Mouse (Mus musculus) kidney, embryonic 16.5 days (tissue): ENCODE results near the gene Unkl. TPM values are rescaled to one million over a fixed set of nuclear protein-coding genes. Genes with fewer than 3 reads are reported as not detected.

Source experiments
- ATAC-seq: fragments of 200-750 bp; cut with Nextera tagmentation; 2 replicates; pipeline ENCODE4 v1.8.0; 2017; ENCODE audit warnings: moderate TSS enrichment; ENCODE audit not compliant: low FRiP score, low TSS enrichment
- H3K27ac ChIP-seq: fragments of 300-500 bp; sonication (generic); 2 replicates; pipeline ENCODE4 v1.5.1; 2014; ENCODE audit warnings: low read length
- H3K27me3 ChIP-seq: fragments of 300-500 bp; sonication (generic); 2 replicates; pipeline ENCODE4 v1.6.1; 2014; ENCODE audit warnings: low read length, control low read depth, mixed read lengths; ENCODE audit not compliant: insufficient read depth
- H3K36me3 ChIP-seq: fragments of 300-500 bp; sonication (generic); 2 replicates; pipeline ENCODE4 v1.6.1; 2014; ENCODE audit warnings: low read length, control low read depth, mixed read lengths; ENCODE audit not compliant: insufficient read depth
- H3K4me1 ChIP-seq: fragments of 300-500 bp; sonication (generic); 2 replicates; pipeline ENCODE4 v1.6.1; 2014; ENCODE audit warnings: low read length, control low read depth, mixed read lengths; ENCODE audit not compliant: insufficient read depth
- H3K4me2 ChIP-seq: fragments of 300-500 bp; sonication (generic); replicated peaks from 2 replicates; pipeline ENCODE4 v1.6.1; 2014; ENCODE audit warnings: low read depth, low read length
- H3K4me3 ChIP-seq: fragments of 300-500 bp; sonication (generic); 2 replicates; pipeline ENCODE4 v1.5.1; 2014; ENCODE audit warnings: mild to moderate bottlenecking, low read length
- H3K9ac ChIP-seq: fragments of 300-500 bp; sonication (generic); replicated peaks from 2 replicates; pipeline ENCODE4 v1.6.1; 2014; ENCODE audit warnings: low read length
- H3K9me3 ChIP-seq: fragments of 300-500 bp; sonication (generic); 2 replicates; pipeline ENCODE4 v1.6.1; 2016; ENCODE audit warnings: low read length, control low read depth
- WGBS: fragments of 180-500 bp; shearing (Covaris S2); extraction: QIAGEN DNeasy Blood & Tissue Kit; methylation state at CpG from one replicate; pipeline ENCODE4 v1.1.7; 2014; 5-methylcytosine and 5-hydroxymethylcytosine counted together
- polyA plus RNA-seq: library from polyadenylated mRNA; unstranded; fragments of >200 nt; fragmentation: Nextera tagmentation; extraction: Ambion mirVana; gene quantifications from 2 replicates; pipeline ENCODE4 v1.2.1, GENCODE M21; 2015

Gene Unkl
- polyA plus RNA-seq, 1 experiment from 2014 or later, result 10.9 TPM

- Histone ChIP-seq H3K27me3 (peaks cover 19% of the 10 kb centered on the region), H3K4me1 (peaks cover 10% of the 10 kb centered on the region; the same call in 1 of the 2 replicates), H3K4me2 (no peak overlapping the region), H3K9ac (no peak overlapping the region), H3K9me3 (no peaks in the 10 kb centered on the region), H3K27ac (no peak overlapping the region), H3K4me3 (no peak overlapping the region), H3K36me3 (no peaks in the 10 kb centered on the region)
- 45% methylated on average over 3 of the region's 3 CpGs for WGBS
- no peak for ATAC-seq
Measured at GRCm38 (mm10) chr17:25252643-25253042, 64.4 kb downstream of the Unkl start.

GRCm38 (mm10) chr17:25253760-25254159 is 65.6 kb downstream of the Unkl start:
- Histone ChIP-seq H3K27ac (no peak overlapping the region), H3K4me3 (no peak overlapping the region), H3K4me2 (no peak overlapping the region), H3K9ac (no peak overlapping the region), H3K27me3 (peaks cover 19% of the 10 kb centered on the region), H3K9me3 (no peaks in the 10 kb centered on the region), H3K4me1 (peaks cover 14% of the 10 kb centered on the region; the same call in 1 of the 2 replicates), H3K36me3 (peaks cover 3% of the 10 kb centered on the region; the same call in 1 of the 2 replicates)
- no peak for ATAC-seq
- WGBS, result 40% methylated on average over 10 of the region's 10 CpGs

DNA sequence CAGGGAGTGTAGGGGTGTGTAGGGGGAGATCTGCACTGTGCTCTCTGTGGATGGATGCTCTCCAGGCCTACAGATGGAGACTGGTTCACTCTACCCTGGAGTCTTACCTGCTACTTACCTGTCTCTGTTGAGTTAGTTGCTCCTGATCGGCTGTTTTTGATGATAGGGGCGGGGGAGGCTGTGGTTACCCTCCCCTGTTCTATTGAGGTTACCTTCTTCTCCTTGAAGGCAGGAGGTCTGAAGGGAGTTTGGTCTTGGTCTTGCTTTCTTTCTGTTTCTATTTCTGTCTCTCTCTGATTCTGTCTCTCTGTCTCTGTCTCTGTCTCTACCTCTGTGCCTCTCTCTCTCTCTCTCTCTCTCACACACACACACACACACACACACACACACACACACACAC is 66.9 kb downstream of the Unkl start:
- Histone ChIP-seq H3K9me3 (no peaks in the 10 kb centered on the region), H3K4me2 (no peak overlapping the region), H3K4me3 (no peak overlapping the region), H3K27ac (no peak overlapping the region), H3K27me3 (peaks cover 19% of the 10 kb centered on the region), H3K9ac (no peak overlapping the region), H3K36me3 (peaks cover 14% of the 10 kb centered on the region), H3K4me1 (peaks cover 14% of the 10 kb centered on the region; the same call in 1 of the 2 replicates)
- no peak for ATAC-seq
- WGBS, result 47% methylated on average over 2 of the region's 2 CpGs

- peak; percentile 29 for ATAC-seq
- H3K27ac ChIP-seq, result no peak within 1 kb of the TSS
- peaks cover 14% of the 10 kb centered on the region; the same call in 1 of the 2 replicates for H3K4me1 ChIP-seq
- peak within 1 kb of the TSS; percentile 56 for H3K9ac ChIP-seq
- peak within 1 kb of the TSS; percentile 46 for H3K4me3 ChIP-seq
- H3K36me3 ChIP-seq, result peaks cover 17% of the 10 kb centered on the region
- H3K9me3 ChIP-seq, result no peaks in the 10 kb centered on the region
- peak within 1 kb of the TSS; percentile 77 for H3K4me2 ChIP-seq
- H3K27me3 ChIP-seq, result peaks cover 19% of the 10 kb centered on the region
- 3% methylated on average over 32 of the region's 35 CpGs for WGBS
Measured at GRCm38 (mm10) chr17:25256140-25256754, 68.0 kb downstream of the Unkl start, which contains the start of gene Baiap3. Gene Baiap3 (minus strand): TSS chr17:25256364.

- H3K9ac ChIP-seq, result no peak overlapping the region
- H3K4me3 ChIP-seq, result no peak overlapping the region
- ATAC-seq, result no peak
- H3K27me3 ChIP-seq, result peaks cover 19% of the 10 kb centered on the region
- peaks cover 23% of the 10 kb centered on the region for H3K36me3 ChIP-seq
- H3K4me2 ChIP-seq, result no peak overlapping the region
- 52% methylated on average over 6 of the region's 6 CpGs for WGBS
- peaks cover 14% of the 10 kb centered on the region; the same call in 1 of the 2 replicates for H3K4me1 ChIP-seq
- H3K9me3 ChIP-seq, result no peaks in the 10 kb centered on the region
- H3K27ac ChIP-seq, result no peak overlapping the region
Measured at GRCm38 (mm10) chr17:25257804-25258261, 69.6 kb downstream of the Unkl start.

- Histone ChIP-seq H3K4me3 (no peak overlapping the region), H3K4me2 (no peak overlapping the region), H3K27ac (no peak overlapping the region), H3K27me3 (no peaks in the 10 kb centered on the region), H3K9ac (no peak overlapping the region), H3K36me3 (peaks cover 78% of the 10 kb centered on the region), H3K4me1 (no peaks in the 10 kb centered on the region), H3K9me3 (no peaks in the 10 kb centered on the region)
- ATAC-seq, result no peak
- WGBS, result 70% methylated on average over 3 of the region's 3 CpGs
Measured at GRCm38 (mm10) chr17:25264453-25264852, 76.3 kb downstream of the Unkl start.

GRCm38 (mm10) chr17:25270795-25271335 is 82.7 kb downstream of the Unkl start:
- no peak for ATAC-seq
- H3K4me2 ChIP-seq, result peak overlapping the region; percentile 100
- peaks cover 44% of the 10 kb centered on the region for H3K36me3 ChIP-seq
- H3K9me3 ChIP-seq, result no peaks in the 10 kb centered on the region
- H3K27me3 ChIP-seq, result no peaks in the 10 kb centered on the region
- peaks cover 30% of the 10 kb centered on the region for H3K4me1 ChIP-seq
- peak overlapping the region; percentile 100 for H3K4me3 ChIP-seq
- 0 out of 2 replicates have a peak overlapping the region, but pooled peaks have one; percentile 99 for H3K9ac ChIP-seq
- 75% methylated on average over 2 of the region's 2 CpGs for WGBS
- H3K27ac ChIP-seq, result no peak overlapping the region

DNA sequence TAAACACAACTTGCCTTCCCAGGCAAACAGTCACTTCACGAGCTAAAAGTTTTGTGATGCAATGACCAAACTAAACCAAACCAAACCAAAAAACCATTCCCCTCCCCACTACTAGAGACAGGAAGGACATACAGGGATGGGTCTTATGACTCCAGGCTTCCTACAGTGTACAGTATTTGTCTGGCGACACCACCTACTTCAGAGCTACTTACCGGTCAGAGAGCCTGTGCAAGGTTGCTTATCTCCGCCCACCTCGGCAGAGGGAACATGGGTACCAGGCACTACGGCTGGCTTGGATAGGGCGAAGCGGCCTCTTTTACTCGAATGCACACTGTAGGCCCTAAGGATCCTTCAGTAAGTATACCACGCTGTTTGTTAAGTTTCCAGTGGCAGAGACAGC is 84.1 kb downstream of the Unkl start:
- Histone ChIP-seq H3K9ac (peak overlapping the region; percentile 99), H3K4me1 (peaks cover 30% of the 10 kb centered on the region), H3K27ac (peak overlapping the region; percentile 100), H3K4me2 (peak overlapping the region; percentile 100), H3K36me3 (peaks cover 29% of the 10 kb centered on the region), H3K27me3 (no peaks in the 10 kb centered on the region), H3K9me3 (no peaks in the 10 kb centered on the region), H3K4me3 (peak overlapping the region; percentile 100)
- 1% methylated on average over 10 of the region's 10 CpGs for WGBS
- ATAC-seq, result no peak

DNA sequence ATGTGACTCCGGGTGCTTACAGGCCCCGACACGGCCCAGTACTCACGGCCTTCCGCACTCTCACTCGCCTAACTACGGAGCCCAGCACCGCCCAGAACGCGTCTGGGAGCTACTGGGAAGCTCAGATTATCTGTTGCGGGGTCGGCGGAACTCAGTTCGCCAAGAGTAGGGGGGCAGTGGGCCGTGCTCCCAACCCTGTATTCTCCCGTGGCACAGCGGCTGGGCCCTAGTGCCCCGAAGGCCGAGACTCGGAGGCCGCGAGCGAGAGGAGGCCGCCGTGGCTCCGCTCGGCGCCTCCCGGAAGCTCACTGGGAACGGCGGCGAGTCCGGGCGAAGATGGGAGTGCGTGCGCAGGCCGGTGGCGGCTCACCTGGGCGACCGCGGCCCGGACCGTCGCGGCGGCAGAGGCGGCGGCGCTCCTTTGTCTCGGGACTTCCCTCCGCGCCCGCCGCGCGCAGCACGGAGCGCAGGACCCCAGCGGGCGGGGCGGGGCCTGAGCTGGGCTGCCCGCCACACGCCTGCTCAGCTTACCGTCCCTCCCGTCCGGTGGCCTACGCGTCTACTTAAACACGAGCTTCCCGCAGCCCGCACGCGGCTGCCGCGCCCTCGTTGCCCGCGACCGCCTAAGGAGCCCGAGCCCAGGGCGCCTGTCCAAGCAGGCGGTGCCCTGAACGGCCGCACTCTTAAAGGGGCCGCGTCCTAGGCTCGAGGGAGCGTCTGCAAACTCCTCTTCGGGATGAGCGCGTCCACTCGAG is 84.9 kb downstream of the Unkl start:
- Histone ChIP-seq H3K27ac (peak overlapping the region; percentile 100), H3K4me2 (peak overlapping the region; percentile 100), H3K9ac (peak overlapping the region; percentile 99), H3K36me3 (peaks cover 21% of the 10 kb centered on the region), H3K4me3 (peak overlapping the region; percentile 100), H3K4me1 (peaks cover 30% of the 10 kb centered on the region), H3K27me3 (no peaks in the 10 kb centered on the region), H3K9me3 (no peaks in the 10 kb centered on the region)
- ATAC-seq, result peak; percentile 94
- WGBS, result under 1% methylated on average over 90 of the region's 92 CpGs
